Mouse (Mus musculus) brain, embryonic 14.5 days (tissue): Measurements from ENCODE around the gene Dtnb. TPM values are rescaled to one million over a fixed set of nuclear protein-coding genes. Genes with fewer than 3 reads are reported as not detected.

Experiments
- DNase-seq: peaks from one replicate; pipeline ENCODE4 v3.0.0-alpha.2; 2011; ENCODE audit warnings: low read depth
- CTCF ChIP-seq: fragments of 200-500 bp; IDR thresholded peaks from 2 replicates; pipeline ENCODE4 v1.5.1; 2012; ENCODE audit warnings: inconsistent platforms, mild to moderate bottlenecking, moderate library complexity, borderline replicate concordance; ENCODE audit not compliant: insufficient read depth, insufficient read length; ENCODE audit errors: extremely low read depth
- POLR2A ChIP-seq: fragments of 200-500 bp; IDR thresholded peaks from 2 replicates; pipeline ENCODE4 v1.6.1; 2012; ENCODE audit warnings: mild to moderate bottlenecking, inconsistent platforms, borderline replicate concordance; ENCODE audit not compliant: poor library complexity, insufficient read depth, insufficient read length, severe bottlenecking; ENCODE audit errors: extremely low read depth
- polyA plus RNA-seq: library from polyadenylated mRNA; depleted of rRNA; stranded (reverse); fragments of >200 nt; gene quantifications from 2 replicates; pipeline ENCODE4 v1.2.3, GENCODE M21; 2012

Dtnb gene
- polyA plus RNA-seq, 1 experiment, result 61.1 TPM

- no peak for TF ChIP-seq POLR2A
- no peak for TF ChIP-seq CTCF
- no peak for DNase-seq
Observed at GRCm38 (mm10) chr12:3573410-3573809, 1.2 kb downstream of the Dtnb start.

- TF ChIP-seq CTCF (peak; percentile 17; the same call in 1 of the 2 replicates), POLR2A (no peak)
- no peak for DNase-seq
Observed at GRCm38 (mm10) chr12:3574670-3575069, 2.5 kb downstream of the Dtnb start.

- no peak for DNase-seq
- TF ChIP-seq POLR2A (no peak), CTCF (no peak)
Observed at GRCm38 (mm10) chr12:3579958-3580530, 7.9 kb downstream of the Dtnb start.

- no peak for DNase-seq
- TF ChIP-seq CTCF (no peak), POLR2A (no peak)
Observed at GRCm38 (mm10) chr12:3582604-3583003, 10.4 kb downstream of the Dtnb start.

- DNase-seq, result no peak
- TF ChIP-seq POLR2A (no peak), CTCF (no peak)
Observed at GRCm38 (mm10) chr12:3585525-3585924, 13.3 kb downstream of the Dtnb start.

- TF ChIP-seq POLR2A, result no peak
- no peak for TF ChIP-seq CTCF
- DNase-seq, result no peak
Observed at GRCm38 (mm10) chr12:3587010-3587409, 14.8 kb downstream of the Dtnb start.

- no peak for TF ChIP-seq CTCF
- TF ChIP-seq POLR2A, result no peak
- DNase-seq, result no peak
Observed at GRCm38 (mm10) chr12:3590039-3590438, 17.9 kb downstream of the Dtnb start.

GRCm38 (mm10) chr12:3591595-3591994 lies 19.4 kb downstream of the Dtnb start:
- TF ChIP-seq CTCF (no peak), POLR2A (no peak)

GRCm38 (mm10) chr12:3602786-3603185 lies 30.6 kb downstream of the Dtnb start:
- no peak for DNase-seq
- TF ChIP-seq CTCF, result no peak
- no peak for TF ChIP-seq POLR2A

More at GRCm38 (mm10) chr12:3591595-3591994, 19.4 kb downstream of the Dtnb start:
- no peak for DNase-seq

GRCm38 (mm10) chr12:3606202-3606601 lies 34.0 kb downstream of the Dtnb start:
- DNase-seq, result no peak
- TF ChIP-seq POLR2A (no peak), CTCF (no peak)

- no peak for DNase-seq
- 0 out of 2 replicates have a peak, but pooled peaks have one; percentile 2 for TF ChIP-seq CTCF
- TF ChIP-seq POLR2A, result no peak
Observed at GRCm38 (mm10) chr12:3609747-3610146, 37.6 kb downstream of the Dtnb start.

GRCm38 (mm10) chr12:3611871-3612270 lies 39.7 kb downstream of the Dtnb start:
- TF ChIP-seq POLR2A, result no peak
- TF ChIP-seq CTCF, result no peak
- no peak for DNase-seq
